Mouse (Mus musculus): ENCODE results near the gene Rd3. TPM values are rescaled to one million over a fixed set of nuclear protein-coding genes. Genes with fewer than 3 reads are reported as not detected.

Rd3 gene
- polyA plus RNA-seq, 1 experiment from 2014 or later = 0.14 TPM

DNA sequence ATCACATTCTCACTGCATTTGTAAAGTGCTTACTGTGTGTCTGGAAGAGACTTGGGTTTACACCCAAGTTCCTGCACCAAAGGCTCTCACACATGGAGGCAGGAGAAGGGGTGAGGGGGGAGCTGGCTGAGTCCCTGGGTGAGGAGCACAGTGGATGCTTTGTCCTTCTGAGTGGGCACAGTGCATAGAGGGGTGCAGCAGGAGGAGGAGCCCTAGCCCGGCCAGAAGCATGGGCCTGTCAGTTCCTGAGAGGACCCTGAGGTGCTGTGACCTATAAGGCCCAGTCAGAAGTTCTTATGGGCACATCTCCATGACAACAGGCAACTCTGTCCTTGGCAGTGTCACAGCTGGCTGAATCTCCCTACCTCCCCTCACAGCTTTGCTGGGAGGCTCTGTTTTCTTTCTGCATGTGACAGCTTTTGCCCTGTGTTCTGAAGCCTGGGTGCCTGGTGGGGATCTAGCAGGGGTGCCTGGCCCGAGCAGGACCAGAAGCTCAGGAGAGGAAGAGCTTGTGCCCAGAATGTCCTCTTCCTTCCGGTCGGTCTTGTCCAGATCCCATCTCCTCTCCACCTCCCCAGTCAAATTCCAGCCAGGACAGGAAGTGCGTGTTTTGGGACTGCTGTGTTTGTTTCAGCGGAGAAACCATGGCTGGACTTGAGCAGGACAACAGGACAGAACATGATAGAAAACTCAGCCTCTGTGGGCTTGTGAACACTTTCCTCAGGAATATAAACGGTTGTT, 15.0 kb downstream of the Rd3 start:
- no peak overlapping the region for H3K27ac ChIP-seq
- 65% methylated on average over 7 of the region's 7 CpGs for WGBS (ENCODE audit: insufficient replicate concordance)
- H3K27me3 ChIP-seq = no peaks in the 10 kb centered on the region
- DNase-seq (no peak), ATAC-seq (ENCODE audit: low read depth) (no peak)
- no peak overlapping the region for H3K9ac ChIP-seq
- no peaks in the 10 kb centered on the region for H3K9me3 ChIP-seq (replicated peaks)
- H3K4me3 ChIP-seq (replicated peaks) = no peak overlapping the region
- peaks cover 46% of the 10 kb centered on the region for H3K4me1 ChIP-seq (replicated peaks)
- no peaks in the 10 kb centered on the region for H3K36me3 ChIP-seq
- H3K4me2 ChIP-seq = no peak overlapping the region

DNA sequence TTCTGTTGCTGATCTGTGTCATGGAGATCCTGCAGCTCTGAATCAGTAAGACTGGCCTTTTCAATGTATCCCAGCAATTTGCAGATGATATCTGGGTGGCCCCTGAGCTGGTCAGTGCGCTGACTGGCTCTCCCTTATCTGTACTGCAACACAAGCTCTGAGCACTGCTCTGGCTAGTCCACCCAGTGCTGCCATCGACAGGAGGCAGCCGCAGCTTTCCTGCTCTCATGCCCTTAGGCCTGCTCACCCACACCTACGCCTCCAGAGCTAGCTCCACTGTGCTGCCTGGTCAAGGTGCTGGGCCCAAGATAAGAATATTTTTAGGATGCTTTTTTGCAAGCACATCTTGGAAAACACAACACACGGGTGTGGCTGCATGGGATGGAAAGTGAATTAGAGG, 17.3 kb downstream of the Rd3 start:
- H3K4me2 ChIP-seq = peak overlapping the region; percentile 45
- H3K27me3 ChIP-seq = no peaks in the 10 kb centered on the region
- H3K9ac ChIP-seq = peak overlapping the region; percentile 54
- H3K36me3 ChIP-seq = peaks cover 18% of the 10 kb centered on the region
- ATAC-seq (ENCODE audit: low read depth) (peak; percentile 94), DNase-seq (peak; percentile 78)
- peaks cover 38% of the 10 kb centered on the region for H3K4me1 ChIP-seq (replicated peaks)
- 0 out of 2 replicates have a peak overlapping the region, but pooled peaks have one; percentile 8 for H3K4me3 ChIP-seq (replicated peaks)
- no peaks in the 10 kb centered on the region for H3K9me3 ChIP-seq (replicated peaks)
- peak overlapping the region; percentile 87 for H3K27ac ChIP-seq
- 24% methylated on average over 5 of the region's 5 CpGs for WGBS (ENCODE audit: insufficient replicate concordance)

DNA sequence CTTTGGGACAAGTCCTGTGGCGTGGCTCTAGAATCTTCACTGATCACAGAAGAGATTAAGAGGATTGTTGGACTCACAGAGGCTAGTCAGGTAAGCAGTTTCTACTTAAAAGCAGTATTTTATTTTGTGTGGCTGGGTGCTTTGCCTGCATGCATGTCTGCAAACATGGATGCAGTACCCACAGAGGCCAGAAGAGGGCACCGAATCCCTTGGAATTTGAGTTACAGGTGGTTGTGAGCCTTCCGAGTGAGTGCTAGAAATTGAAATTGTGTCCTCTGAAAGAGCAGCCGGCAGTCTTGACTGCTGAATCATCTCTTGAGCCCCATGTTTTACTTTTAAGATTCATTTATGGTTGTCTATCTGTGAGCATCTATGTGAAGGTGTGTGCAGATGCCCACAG, 18.3 kb downstream of the Rd3 start:
- 48% methylated on average over 4 of the region's 4 CpGs for WGBS (ENCODE audit: insufficient replicate concordance)
- no peak overlapping the region for H3K9ac ChIP-seq

DNA sequence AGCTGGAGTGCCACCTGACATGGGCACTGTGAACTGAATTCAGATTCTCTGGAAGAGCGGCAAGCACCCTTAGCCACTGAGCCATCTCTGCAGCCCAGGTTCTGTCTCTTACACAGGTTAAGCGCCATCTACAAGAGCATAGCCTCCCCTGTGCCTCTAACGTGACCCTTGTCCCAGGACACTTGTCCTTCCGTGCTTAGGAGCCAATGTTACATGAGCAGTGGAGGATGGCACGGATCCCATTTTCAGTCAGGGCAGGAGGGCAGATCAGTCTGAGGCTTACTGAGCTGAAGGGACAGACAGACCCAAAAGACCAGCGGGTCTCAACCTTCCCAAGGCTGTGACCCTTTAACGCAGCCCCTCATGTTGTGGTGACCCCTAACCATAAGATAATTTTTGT, 18.7 kb downstream of the Rd3 start:
- Histone ChIP-seq H3K27me3 (no peaks in the 10 kb centered on the region), H3K27ac (no peak overlapping the region), H3K9me3 (replicated peaks) (no peaks in the 10 kb centered on the region), H3K4me1 (replicated peaks) (peaks cover 30% of the 10 kb centered on the region), H3K4me2 (no peak overlapping the region), H3K4me3 (replicated peaks) (no peak overlapping the region), H3K36me3 (peaks cover 27% of the 10 kb centered on the region), H3K9ac (no peak overlapping the region)
- 81% methylated on average over 7 of the region's 7 CpGs for WGBS (ENCODE audit: insufficient replicate concordance)
- DNase-seq (no peak), ATAC-seq (ENCODE audit: low read depth) (no peak)

More for the DNA sequence above, 18.3 kb downstream of the Rd3 start:
- H3K4me1 ChIP-seq (replicated peaks) = peaks cover 34% of the 10 kb centered on the region
- no peak overlapping the region for H3K4me3 ChIP-seq (replicated peaks)
- no peak overlapping the region for H3K4me2 ChIP-seq
- no peaks in the 10 kb centered on the region for H3K9me3 ChIP-seq (replicated peaks)
- ATAC-seq (ENCODE audit: low read depth) (no peak), DNase-seq (peak; percentile 53)
- H3K27me3 ChIP-seq = no peaks in the 10 kb centered on the region
- peaks cover 23% of the 10 kb centered on the region for H3K36me3 ChIP-seq
- H3K27ac ChIP-seq = peak overlapping the region; percentile 87; the same call in 1 of the 2 replicates

DNA sequence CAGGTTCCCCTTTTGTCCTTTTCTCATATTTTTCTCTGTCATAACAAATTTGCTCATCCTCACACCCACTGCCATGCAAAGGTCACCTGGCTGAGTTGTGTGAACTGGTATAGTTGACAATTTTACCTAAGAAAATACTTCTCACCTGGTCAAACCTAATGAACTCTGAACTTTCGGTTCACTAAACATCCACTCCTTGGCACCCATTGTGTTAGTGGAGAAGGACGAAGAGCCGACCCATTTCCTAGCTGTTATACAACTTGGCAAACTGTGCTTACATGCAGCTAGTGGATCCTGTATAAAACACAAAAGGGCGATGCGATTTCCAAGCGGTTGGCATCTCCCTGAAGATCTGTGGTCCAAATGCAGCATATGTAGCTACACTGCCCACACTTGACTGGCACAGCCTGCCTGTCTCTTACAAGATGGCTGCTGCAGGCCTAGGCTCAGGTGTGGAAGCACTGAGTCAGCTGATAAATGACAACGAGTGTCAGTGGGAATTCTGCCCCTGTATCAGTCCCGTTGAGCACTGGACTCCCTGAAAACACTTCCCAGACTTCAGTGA, 19.5 kb downstream of the Rd3 start:
- Histone ChIP-seq H3K9me3 (replicated peaks) (no peaks in the 10 kb centered on the region), H3K9ac (no peak overlapping the region), H3K27ac (no peak overlapping the region), H3K4me1 (replicated peaks) (peaks cover 27% of the 10 kb centered on the region), H3K4me3 (replicated peaks) (no peak overlapping the region), H3K4me2 (no peak overlapping the region), H3K27me3 (no peaks in the 10 kb centered on the region), H3K36me3 (peaks cover 29% of the 10 kb centered on the region)
- WGBS (ENCODE audit: insufficient replicate concordance) = 83% methylated on average over 8 of the region's 8 CpGs
- ATAC-seq (ENCODE audit: low read depth) (no peak), DNase-seq (no peak)

DNA sequence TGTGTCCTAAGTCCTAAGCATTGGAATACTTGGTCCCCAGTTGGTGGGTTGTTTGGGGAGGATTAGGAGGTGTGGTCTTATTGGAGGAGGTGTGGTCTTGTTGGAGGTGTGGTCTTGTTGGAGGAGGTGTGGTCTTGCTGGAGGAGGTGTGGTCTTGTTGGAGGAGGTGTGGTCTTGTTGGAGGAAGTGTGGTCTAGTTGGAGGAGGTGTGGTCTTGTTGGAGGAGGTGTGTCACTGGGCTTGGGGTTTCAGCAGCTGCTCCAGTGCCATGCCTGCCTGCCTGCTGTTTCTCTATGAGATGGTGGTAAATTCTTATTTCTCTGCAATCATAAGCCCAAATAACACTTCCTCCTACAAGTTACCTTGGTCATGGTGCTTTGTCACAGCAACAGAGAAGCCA, 21.9 kb downstream of the Rd3 start:
- no peaks in the 10 kb centered on the region for H3K9me3 ChIP-seq (replicated peaks)
- H3K9ac ChIP-seq = no peak overlapping the region
- no peaks in the 10 kb centered on the region for H3K27me3 ChIP-seq
- DNase-seq (no peak), ATAC-seq (ENCODE audit: low read depth) (no peak)
- H3K36me3 ChIP-seq = peaks cover 29% of the 10 kb centered on the region
- no peak overlapping the region for H3K4me3 ChIP-seq (replicated peaks)
- H3K27ac ChIP-seq = no peak overlapping the region
- no peak overlapping the region for H3K4me2 ChIP-seq
- peaks cover 23% of the 10 kb centered on the region for H3K4me1 ChIP-seq (replicated peaks)

Small RNAs within 50 kb of the gene (microRNA-seq; reads per million reads assigned to microRNA genes)
- gene Mir3473c = not detected

Other genes with a start within 250 kb of the Rd3 start
- 39.3 and 45.7 TPM in 2 replicates for gene Nek2, start 155.9 kb upstream of the Rd3 start, polyA plus RNA-seq (2015; fragmentation: Nextera tagmentation; extraction: Ambion mirVana)
- gene Slc30a1, start 70.6 kb upstream of the Rd3 start, polyA plus RNA-seq (2015; fragmentation: Nextera tagmentation; extraction: Ambion mirVana) = 2.7 and 3.0 TPM in 2 replicates
- gene Traf5, start 115.2 kb downstream of the Rd3 start, polyA plus RNA-seq (2015; fragmentation: Nextera tagmentation; extraction: Ambion mirVana) = 8.1 and 9.0 TPM in 2 replicates
- gene Rcor3, start 160.7 kb downstream of the Rd3 start, polyA plus RNA-seq (2015; fragmentation: Nextera tagmentation; extraction: Ambion mirVana) = 9.0 and 9.5 TPM in 2 replicates
- 0.02 TPM in 2 replicates for gene Kcnh1, start 213.4 kb downstream of the Rd3 start, polyA plus RNA-seq (2015; fragmentation: Nextera tagmentation; extraction: Ambion mirVana)

Data from liver, embryonic 13.5 days (tissue).